Mouse (Mus musculus): ENCODE data around the gene Arhgef2.

Arhgef2 gene

GRCm38 (mm10) chr3:88620992-88621536, 15.3 kb downstream of the Arhgef2 start:
- DNase-seq (ENCODE audit: low spot score in 2 of 2) = peak; percentile 49 to 63

- DNase-seq (ENCODE audit: low spot score in 2 of 2) = peak in 1 of 2 experiments; percentile 49
Measured at GRCm38 (mm10) chr3:88621537-88622112, 15.9 kb downstream of the Arhgef2 start.

GRCm38 (mm10) chr3:88622113-88622940, 16.6 kb downstream of the Arhgef2 start:
- DNase-seq (ENCODE audit: low spot score in 2 of 2) = peak in 1 of 2 experiments; percentile 53

- peak in 1 of 2 experiments; percentile 43 for DNase-seq (ENCODE audit: low spot score in 2 of 2)
Measured at GRCm38 (mm10) chr3:88622941-88623345, 17.2 kb downstream of the Arhgef2 start.

GRCm38 (mm10) chr3:88623346-88624135, 17.8 kb downstream of the Arhgef2 start:
- DNase-seq (ENCODE audit: low spot score in 2 of 2) = peak in 1 of 2 experiments; percentile 30

GRCm38 (mm10) chr3:88624324-88624723, 18.6 kb downstream of the Arhgef2 start:
- peak in 1 of 2 experiments; percentile 65 for DNase-seq (ENCODE audit: low spot score in 2 of 2)

GRCm38 (mm10) chr3:88624951-88625350, 19.2 kb downstream of the Arhgef2 start:
- DNase-seq (ENCODE audit: low spot score in 2 of 2) = no peak

- DNase-seq (ENCODE audit: low spot score in 2 of 2) = no peak
Measured at GRCm38 (mm10) chr3:88625531-88625930, 19.8 kb downstream of the Arhgef2 start.

GRCm38 (mm10) chr3:88626316-88626715, 20.6 kb downstream of the Arhgef2 start:
- no peak for DNase-seq (ENCODE audit: low spot score in 2 of 2)

- no peak for DNase-seq (ENCODE audit: low spot score in 2 of 2)
Measured at GRCm38 (mm10) chr3:88627114-88627513, 21.3 kb downstream of the Arhgef2 start.

- DNase-seq (ENCODE audit: low spot score in 2 of 2) = no peak
Measured at GRCm38 (mm10) chr3:88627535-88627934, 21.8 kb downstream of the Arhgef2 start.

GRCm38 (mm10) chr3:88628766-88629165, 23.0 kb downstream of the Arhgef2 start:
- DNase-seq (ENCODE audit: low spot score in 2 of 2) = no peak

GRCm38 (mm10) chr3:88629244-88629643, 23.5 kb downstream of the Arhgef2 start:
- DNase-seq (ENCODE audit: low spot score in 2 of 2) = no peak

GRCm38 (mm10) chr3:88630018-88630417, 24.3 kb downstream of the Arhgef2 start:
- no peak for DNase-seq (ENCODE audit: low spot score in 2 of 2)

GRCm38 (mm10) chr3:88630849-88631341, 25.1 kb downstream of the Arhgef2 start:
- DNase-seq (ENCODE audit: low spot score in 2 of 2) = no peak

- no peak for DNase-seq (ENCODE audit: low spot score in 2 of 2)
Measured at GRCm38 (mm10) chr3:88631921-88632587, 26.3 kb downstream of the Arhgef2 start.

- no peak for DNase-seq (ENCODE audit: low spot score in 2 of 2)
Measured at GRCm38 (mm10) chr3:88633056-88633455, 27.3 kb downstream of the Arhgef2 start.

- no peak for DNase-seq (ENCODE audit: low spot score in 2 of 2)
Measured at GRCm38 (mm10) chr3:88635506-88636275, 29.9 kb downstream of the Arhgef2 start.

- no peak for DNase-seq (ENCODE audit: low spot score in 2 of 2)
Measured at GRCm38 (mm10) chr3:88636555-88636986, 30.8 kb downstream of the Arhgef2 start.

- DNase-seq (ENCODE audit: low spot score in 2 of 2) = no peak
Measured at GRCm38 (mm10) chr3:88637134-88637533, 31.4 kb downstream of the Arhgef2 start.

Data from cerebellum, postnatal 4 days (tissue).